Mouse (Mus musculus): ENCODE results near the gene Rps6ka6.

The Rps6ka6 gene

DNA sequence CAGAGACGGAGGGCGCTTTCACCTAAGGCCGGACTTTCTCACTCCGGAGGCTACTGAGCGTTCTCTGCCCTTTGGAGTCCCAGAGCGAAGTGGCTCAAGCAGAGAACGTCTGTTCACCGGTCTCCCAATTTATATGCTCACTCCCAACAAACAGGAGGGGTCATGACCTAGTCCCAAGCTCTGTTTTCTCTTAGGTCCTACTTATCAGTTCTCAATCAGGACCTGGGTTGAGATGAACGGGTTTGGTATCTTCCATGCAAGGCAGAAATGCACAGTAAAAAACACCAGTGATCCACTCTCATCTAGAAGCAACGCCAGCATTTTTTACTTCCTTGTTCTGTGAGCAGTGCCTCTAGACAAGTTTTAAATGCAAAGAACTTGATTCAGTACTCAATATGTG, at the start of gene Rps6ka6:
Gene Rps6ka6 (minus strand): TSS at position 101 of the 400 bp plus-strand sequence.
- no peak for DNase-seq (ENCODE audit: low spot score in 2 of 2)

DNA sequence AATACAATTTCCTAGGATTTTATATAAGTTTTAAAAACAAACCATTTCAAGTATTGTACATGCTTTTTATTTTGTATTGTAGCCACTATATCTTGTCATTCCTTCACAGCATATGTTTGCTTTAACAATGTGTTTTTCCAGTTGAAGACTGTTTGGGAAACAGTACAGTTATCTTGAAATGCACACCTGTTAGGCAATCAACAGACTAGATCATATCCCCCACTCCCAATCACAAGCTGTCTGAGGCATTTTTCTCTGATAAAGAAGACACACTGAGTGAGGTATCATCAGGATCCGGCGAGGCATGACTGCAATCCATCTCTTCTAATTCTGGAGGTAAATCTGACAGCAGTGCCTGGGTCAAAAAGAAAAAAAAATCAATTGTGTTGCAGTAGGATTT, 39.3 kb upstream of the Rps6ka6 start:
- no peak for DNase-seq (ENCODE audit: low spot score in 2 of 2)

DNA sequence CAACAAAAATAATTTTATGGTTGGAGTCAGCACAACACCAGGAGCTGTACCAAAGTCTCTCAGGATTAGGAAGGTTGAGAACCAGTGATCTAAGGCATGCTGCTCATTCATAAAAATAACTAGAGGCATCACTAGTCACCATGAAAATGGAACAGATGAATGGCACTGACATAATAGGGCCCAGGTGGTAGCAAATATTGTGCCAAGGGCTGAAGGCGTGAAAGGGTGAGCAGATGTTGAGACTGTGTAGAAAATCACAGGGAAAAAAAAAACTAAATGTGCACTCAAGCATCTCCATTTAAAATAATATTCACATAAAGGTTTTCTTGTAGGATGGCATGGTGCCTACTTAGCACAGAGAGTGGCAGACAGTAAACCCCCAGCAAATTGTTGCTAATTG, 19.6 kb downstream of the Rps6ka6 start:
- no peak for DNase-seq (ENCODE audit: low spot score in 2 of 2)

DNA sequence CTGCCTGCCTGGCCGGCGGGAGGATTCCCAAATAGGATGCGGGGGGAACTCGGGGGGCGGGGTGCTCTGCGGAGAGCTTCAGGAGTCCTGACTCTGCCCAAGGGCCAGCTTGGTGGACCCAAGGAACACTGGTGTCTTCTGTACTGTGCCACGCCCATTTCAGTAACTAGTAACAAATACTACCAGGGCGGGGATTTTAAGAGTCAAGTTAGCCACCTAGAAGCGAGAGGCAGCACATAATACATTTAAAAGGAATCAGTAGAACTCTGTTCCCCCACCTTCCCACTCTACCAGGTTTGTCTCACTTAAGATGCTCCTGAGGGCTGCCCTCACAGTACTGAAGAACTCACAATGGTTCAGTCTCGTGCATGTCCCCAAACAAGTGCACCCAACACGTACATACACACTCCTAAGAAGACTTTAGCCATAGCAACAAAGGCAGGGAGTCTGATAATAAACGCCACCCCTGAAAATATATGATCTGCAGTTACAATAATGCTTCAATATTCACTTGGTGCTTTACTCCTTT, 74.1 kb downstream of the Rps6ka6 start:
- DNase-seq (ENCODE audit: low spot score in 2 of 2), result no peak

DNA sequence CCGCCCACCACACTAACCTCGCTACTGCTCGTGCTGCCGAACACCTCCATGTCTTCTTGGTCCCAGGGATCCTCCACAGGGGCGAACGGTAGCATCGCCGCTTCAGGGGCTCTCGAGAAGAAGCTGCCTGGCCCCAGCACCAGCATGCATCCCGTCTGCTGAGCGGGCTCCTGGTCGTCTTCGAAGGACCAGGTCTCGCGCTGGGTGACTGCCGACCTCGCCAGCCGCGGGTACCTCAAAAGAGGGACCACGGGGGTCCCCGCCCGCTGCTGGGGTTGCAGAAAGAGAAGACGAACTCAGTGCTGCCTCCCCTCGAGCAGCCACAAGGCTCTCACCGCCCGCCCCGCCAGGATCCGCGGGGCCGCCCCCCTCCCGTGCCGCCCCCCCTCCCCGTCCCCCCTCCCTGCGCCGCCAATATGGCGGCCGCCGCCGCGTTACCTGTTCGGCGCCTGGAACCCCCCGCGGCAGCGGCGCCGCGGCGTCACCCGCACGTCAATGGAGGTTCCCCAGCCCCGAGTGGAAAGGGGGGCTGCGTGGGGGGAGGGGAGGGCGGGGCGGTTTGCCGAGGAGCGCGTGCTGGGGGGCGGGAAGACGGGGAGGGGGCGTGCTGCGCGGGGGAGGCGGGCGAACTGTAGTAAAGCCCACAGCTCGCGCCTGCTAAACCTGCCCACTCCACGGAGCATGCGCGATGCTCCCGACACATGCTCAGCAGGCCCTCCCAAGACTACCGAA, 74.8 kb downstream of the Rps6ka6 start:
- peak; percentile 25 to 44 for DNase-seq (ENCODE audit: low spot score in 2 of 2)

DNA sequence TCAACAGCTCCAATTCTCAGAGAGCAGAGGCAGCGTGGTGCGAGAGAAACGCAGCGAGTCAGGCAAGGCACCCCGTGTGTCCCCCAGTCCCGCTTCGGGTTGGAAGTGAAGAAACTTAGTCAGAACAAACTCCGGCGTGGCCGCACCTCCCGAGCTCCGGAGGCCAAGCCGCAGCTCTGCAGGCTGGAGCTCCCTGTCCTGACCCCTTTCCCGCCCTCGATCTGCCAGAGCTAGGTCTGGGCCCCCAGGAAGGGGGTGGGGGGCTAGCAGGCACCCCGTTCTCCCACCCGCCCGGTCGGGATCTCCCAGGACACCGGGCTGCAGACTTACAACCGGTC, 75.3 kb downstream of the Rps6ka6 start:
- DNase-seq (ENCODE audit: low spot score in 2 of 2), result no peak

DNA sequence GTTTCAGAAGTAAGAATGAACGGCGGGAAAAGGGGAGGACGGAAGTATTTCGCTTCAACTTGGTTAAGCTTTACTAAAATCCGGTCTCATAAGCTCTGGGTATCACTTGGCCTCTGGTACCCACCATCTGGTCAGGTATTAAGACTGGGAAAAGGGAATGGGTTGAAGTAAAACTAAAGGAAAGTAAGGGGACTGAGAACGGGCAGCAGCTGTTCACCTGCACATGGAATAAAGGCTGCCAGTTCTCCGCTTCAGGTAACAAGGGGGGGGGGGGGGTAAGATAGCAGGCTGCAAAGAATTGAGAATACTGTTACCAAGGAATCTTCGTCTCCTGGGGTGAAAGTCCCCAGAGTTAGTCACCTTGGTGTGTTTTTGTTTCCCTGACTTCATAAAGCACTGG, 75.7 kb downstream of the Rps6ka6 start:
- DNase-seq (ENCODE audit: low spot score in 2 of 2), result peak in 1 of 2 experiments; percentile 0

DNA sequence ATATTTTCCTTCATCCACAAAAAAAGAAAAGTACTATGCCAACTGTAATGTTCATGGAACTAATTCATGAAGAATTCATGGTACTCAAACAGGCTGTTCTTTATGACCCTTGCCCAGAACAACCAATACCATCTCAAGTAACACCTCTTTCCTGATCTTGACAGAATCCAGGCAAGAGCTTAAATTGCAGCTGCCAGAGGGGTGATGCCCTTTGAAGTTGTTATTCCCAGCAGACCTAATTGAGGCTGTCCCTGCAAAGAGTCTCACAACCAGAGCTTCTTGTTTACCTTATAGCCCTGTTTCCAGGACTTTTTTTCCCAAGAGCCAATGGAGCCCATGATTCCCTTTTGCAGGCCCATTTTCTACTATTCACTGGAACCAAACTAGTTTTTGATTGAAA, 77.6 kb downstream of the Rps6ka6 start:
- DNase-seq (ENCODE audit: low spot score in 2 of 2), result no peak

DNA sequence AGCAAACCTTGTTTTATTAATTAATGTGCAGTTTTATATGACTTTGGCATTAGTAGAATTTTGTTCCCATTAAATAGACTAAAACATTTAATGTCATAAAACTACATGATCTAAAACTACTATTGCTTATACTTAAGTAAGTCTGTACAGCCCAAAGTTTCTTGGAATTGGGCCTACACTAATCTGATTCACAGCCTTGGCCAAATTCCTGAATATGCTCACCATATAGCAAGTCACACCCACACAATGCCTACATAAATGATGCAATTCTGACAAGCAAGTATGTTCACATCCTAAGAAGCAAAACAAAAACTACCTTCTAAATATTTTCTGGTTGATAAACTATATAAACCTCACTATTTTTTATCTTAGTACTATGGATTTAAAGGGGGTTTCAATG, 101.2 kb downstream of the Rps6ka6 start:
- no peak for DNase-seq (ENCODE audit: low spot score in 2 of 2)

DNA sequence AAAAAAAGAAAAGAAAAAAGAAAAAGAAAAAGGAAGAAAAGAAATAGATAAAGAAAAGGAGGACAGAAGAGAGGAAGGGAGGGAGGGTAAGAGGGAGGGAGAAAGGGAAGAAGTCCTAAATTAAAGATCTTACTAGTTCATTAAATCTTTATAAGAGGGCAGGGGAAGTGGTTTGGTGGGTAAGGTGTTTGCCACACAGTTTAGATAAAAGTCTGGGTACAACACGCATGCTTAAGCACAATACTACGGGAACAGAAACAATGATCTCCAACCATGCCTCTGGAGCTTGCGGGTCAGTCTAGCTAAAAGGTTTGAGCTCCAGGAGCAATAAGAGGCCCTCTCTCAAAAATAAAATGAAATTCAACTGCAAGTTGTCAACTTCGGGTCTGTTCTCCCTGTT, 123.0 kb downstream of the Rps6ka6 start:
- no peak for DNase-seq (ENCODE audit: low spot score in 2 of 2)

DNA sequence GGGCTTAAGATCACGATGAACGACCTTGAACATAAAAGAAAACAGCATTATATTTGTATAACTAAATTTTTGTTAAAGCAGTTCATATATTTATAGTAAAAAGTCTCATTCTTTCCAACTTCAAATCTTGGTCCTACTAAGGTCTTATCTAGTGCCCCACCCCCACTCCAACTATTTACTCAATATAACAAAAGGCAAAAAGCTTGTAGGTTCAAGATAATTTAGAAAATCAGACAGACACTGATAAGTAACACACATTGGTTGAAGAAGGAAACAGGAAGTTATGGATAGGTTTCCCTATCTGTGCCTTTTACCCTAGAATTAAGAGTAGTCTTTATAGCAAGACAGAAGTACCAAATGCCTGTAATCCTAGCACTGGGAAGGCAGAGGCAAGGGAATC, 132.9 kb downstream of the Rps6ka6 start:
- DNase-seq (ENCODE audit: low spot score in 2 of 2), result no peak

DNA sequence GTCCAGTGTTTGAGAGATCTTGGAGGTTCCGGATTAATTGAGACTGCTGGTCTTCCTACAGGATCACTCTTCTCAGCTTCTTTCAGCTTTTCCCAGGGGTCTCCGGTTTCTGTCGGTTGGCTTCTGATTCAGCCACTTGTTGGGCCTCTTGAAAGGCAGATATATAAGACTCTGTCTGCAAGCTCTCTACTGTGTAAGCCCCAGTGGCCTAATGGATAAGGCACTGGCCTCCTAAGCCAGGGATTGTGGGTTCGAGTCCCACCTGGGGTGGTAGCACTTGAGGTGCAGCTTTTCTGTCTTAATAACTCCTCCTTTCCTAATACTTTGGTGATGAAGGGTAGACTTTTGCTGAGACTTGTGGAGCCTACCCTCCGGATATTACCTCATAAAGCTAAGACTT, 160.7 kb downstream of the Rps6ka6 start:
- no peak for DNase-seq (ENCODE audit: low spot score in 2 of 2)

DNA sequence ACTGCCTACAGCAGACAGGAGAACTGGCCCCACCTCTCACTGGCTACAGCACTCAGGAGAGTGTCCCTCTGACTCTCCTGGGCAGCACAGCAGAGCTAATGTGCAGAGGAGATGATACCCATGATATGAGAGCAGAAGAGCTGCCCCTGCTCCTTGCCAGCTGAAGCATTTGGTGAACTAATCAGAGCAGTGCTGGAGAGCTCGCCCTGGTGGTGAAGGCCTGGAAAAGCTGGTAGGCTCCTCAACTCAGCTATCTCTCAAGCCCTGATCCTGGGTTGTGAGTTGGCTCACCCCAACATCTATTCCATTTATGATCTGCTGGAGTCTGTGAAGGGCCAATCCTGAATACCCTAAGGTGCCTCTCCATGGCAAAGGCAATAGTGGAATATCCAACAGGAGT, 163.6 kb downstream of the Rps6ka6 start:
- DNase-seq (ENCODE audit: low spot score in 2 of 2), result no peak

All from cerebellum, postnatal 4 days (tissue).